Mouse (Mus musculus) intestine, postnatal 0 days (tissue): ENCODE measurements around the gene Slc16a7. TPM values are rescaled to one million over a fixed set of nuclear protein-coding genes. Genes with fewer than 3 reads are reported as not detected.

Source experiments
- ATAC-seq: fragments of 200-750 bp; cut with Nextera tagmentation; 2 replicates; pipeline ENCODE4 v1.8.0; 2017; ENCODE audit warnings: mild to moderate bottlenecking, moderate TSS enrichment, moderate library complexity
- H3K27ac ChIP-seq: fragments of 300-500 bp; sonication (generic); 2 replicates; pipeline ENCODE4 v1.5.1; 2014; ENCODE audit warnings: mild to moderate bottlenecking, low read depth, low read length, moderate library complexity
- H3K27me3 ChIP-seq: fragments of 300-500 bp; sonication (generic); replicated peaks from 2 replicates; pipeline ENCODE4 v1.6.1; 2014; ENCODE audit warnings: low read length, mixed read lengths; ENCODE audit not compliant: control insufficient read depth, insufficient read depth
- H3K36me3 ChIP-seq: fragments of 300-500 bp; sonication (generic); 2 replicates; pipeline ENCODE4 v1.6.1; 2014; ENCODE audit warnings: mild to moderate bottlenecking, moderate library complexity; ENCODE audit not compliant: control insufficient read depth, insufficient read depth
- H3K4me1 ChIP-seq: fragments of 300-500 bp; sonication (generic); replicated peaks from 2 replicates; pipeline ENCODE4 v1.6.1; 2014; ENCODE audit warnings: antibody characterized with exemption, low read length, mixed read lengths; ENCODE audit not compliant: control insufficient read depth, insufficient read depth
- H3K4me2 ChIP-seq: fragments of 300-500 bp; sonication (generic); replicated peaks from 2 replicates; pipeline ENCODE4 v1.6.1; 2014; ENCODE audit warnings: low read depth, mild to moderate bottlenecking, moderate library complexity
- H3K4me3 ChIP-seq: fragments of 300-500 bp; sonication (generic); 2 replicates; pipeline ENCODE4 v1.5.1; 2014; ENCODE audit warnings: low read depth, low read length
- H3K9ac ChIP-seq: fragments of 300-500 bp; sonication (generic); 2 replicates; pipeline ENCODE4 v1.6.1; 2014; ENCODE audit warnings: mild to moderate bottlenecking, low read depth, low read length
- H3K9me3 ChIP-seq: fragments of 300-500 bp; sonication (generic); 2 replicates; pipeline ENCODE4 v1.6.1; 2016; ENCODE audit warnings: mixed run types; ENCODE audit not compliant: control insufficient read depth
- CTCF ChIP-seq: sonication (generic); IDR thresholded peaks from 2 replicates; pipeline ENCODE4 v1.5.1; 2016; ENCODE audit warnings: low read depth, mild to moderate bottlenecking, control low read depth, antibody characterized with exemption, moderate library complexity
- WGBS: fragments of 180-500 bp; shearing (Covaris S2); extraction: QIAGEN DNeasy Blood & Tissue Kit; methylation state at CpG from one replicate; pipeline ENCODE4 v1.1.7; 2014; 5-methylcytosine and 5-hydroxymethylcytosine counted together
- polyA plus RNA-seq: library from polyadenylated mRNA; unstranded; fragments of >200 nt; fragmentation: Nextera tagmentation; extraction: Ambion mirVana; gene quantifications from 2 replicates; pipeline ENCODE4 v1.2.1, GENCODE M21; 2015

Gene Slc16a7
- polyA plus RNA-seq, 1 experiment from 2014 or later, result 2.0 TPM

DNA sequence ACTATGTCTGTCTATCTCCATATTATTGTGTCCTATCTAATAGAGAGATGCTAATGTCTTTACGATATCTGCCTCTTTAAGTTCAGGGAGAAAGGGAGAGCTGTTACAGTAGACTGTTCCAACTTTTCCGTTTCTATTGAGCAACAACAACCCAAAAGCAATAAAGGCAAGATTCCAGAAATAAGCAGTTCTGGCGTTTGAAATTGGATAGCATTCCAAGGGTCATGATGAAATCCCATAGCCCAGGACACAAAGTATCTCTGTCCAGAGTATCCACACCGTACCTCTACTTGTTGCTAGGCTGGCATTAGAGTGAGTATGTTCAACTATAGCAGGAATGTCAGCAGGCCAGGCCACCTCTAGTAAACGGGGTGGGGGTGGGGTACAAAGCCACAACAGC lies 13.7 kb downstream of the Slc16a7 start:
- Histone ChIP-seq H3K27ac (no peak overlapping the region), H3K36me3 (no peaks in the 10 kb centered on the region), H3K4me2 (no peak overlapping the region), H3K4me1 (no peaks in the 10 kb centered on the region), H3K9ac (no peak overlapping the region), H3K4me3 (no peak overlapping the region), H3K9me3 (no peaks in the 10 kb centered on the region), H3K27me3 (no peaks in the 10 kb centered on the region)
- no peak for ATAC-seq
- TF ChIP-seq CTCF, result no peak
- 61% methylated on average over 5 of the region's 5 CpGs for WGBS

DNA sequence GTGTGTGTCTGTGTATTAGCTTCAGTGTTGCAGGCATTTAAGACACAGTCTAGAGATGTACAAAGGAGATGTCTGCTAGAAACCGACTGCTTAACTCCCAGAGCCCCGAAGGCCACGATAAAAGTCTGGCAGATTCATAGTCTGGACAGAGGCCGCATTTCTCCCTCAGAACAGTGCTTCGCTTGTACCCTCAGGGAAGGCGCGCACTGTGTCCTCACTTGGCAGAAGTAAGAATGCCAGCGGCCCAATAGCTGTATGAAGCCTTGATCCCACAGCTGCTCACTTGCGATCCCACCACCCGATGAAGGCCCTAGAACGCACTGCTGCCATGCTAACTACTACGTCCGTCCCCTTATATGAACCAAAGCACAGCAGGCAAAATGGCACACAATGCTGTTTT lies 16.6 kb downstream of the Slc16a7 start:
- H3K27me3 ChIP-seq, result no peaks in the 10 kb centered on the region
- WGBS, result 91% methylated on average over 13 of the region's 13 CpGs
- H3K4me3 ChIP-seq, result no peak overlapping the region
- no peak for ATAC-seq
- H3K4me1 ChIP-seq, result no peaks in the 10 kb centered on the region
- H3K4me2 ChIP-seq, result no peak overlapping the region
- H3K36me3 ChIP-seq, result no peaks in the 10 kb centered on the region
- H3K9ac ChIP-seq, result no peak overlapping the region
- H3K27ac ChIP-seq, result no peak overlapping the region
- TF ChIP-seq CTCF, result no peak
- no peaks in the 10 kb centered on the region for H3K9me3 ChIP-seq

DNA sequence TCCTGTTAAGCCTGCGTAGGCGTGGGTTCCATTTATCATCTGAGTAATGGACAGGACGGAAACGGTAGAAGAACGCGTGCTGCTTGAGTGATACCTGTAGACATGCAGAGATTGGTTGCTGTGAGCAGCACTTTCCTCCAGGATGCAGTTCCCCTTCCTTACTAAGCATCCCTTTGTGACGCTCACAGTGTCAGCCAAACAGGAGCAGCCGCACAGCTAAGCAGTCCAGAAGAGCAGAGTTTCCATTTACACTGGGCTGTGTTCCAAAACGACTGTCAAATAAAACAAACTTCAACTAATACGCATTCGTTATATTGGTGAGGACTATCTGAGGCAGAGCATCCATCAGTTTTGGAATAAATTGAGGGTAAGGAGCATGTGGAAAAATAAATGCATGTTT lies 17.8 kb downstream of the Slc16a7 start:
- no peaks in the 10 kb centered on the region for H3K4me1 ChIP-seq
- ATAC-seq, result no peak
- H3K9ac ChIP-seq, result no peak overlapping the region
- no peak overlapping the region for H3K4me2 ChIP-seq
- WGBS, result 64% methylated on average over 11 of the region's 11 CpGs
- H3K27me3 ChIP-seq, result no peaks in the 10 kb centered on the region
- no peak overlapping the region for H3K27ac ChIP-seq
- H3K4me3 ChIP-seq, result no peak overlapping the region
- H3K9me3 ChIP-seq, result no peaks in the 10 kb centered on the region
- H3K36me3 ChIP-seq, result no peaks in the 10 kb centered on the region
- no peak for TF ChIP-seq CTCF

DNA sequence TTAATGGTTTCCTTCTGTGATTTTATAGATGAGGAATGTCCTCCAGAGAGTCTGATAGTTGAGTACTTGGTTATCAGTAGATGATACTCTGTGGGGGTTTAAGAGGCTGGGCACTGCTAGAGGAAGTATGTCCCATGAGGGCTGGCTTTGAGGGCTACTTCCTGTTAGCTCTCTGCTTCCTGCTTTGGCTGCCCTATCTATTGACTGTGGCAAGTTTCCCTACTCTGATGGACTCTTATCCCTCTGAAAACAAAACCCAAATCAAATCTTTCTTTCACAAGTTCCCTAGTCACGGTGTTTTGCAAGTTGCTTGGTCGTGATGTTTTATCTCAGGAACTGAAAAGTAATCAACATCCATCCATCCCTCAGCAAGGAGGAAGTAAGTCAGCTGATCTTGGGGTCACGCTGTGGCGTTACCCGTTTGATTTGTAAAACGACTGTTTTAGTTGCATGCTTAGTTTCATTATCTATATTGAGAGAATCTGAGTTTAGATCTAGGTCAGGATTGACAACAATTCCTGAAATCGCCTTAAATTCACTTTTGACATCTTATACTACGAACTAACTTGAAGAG lies 19.1 kb downstream of the Slc16a7 start:
- no peaks in the 10 kb centered on the region for H3K36me3 ChIP-seq

DNA sequence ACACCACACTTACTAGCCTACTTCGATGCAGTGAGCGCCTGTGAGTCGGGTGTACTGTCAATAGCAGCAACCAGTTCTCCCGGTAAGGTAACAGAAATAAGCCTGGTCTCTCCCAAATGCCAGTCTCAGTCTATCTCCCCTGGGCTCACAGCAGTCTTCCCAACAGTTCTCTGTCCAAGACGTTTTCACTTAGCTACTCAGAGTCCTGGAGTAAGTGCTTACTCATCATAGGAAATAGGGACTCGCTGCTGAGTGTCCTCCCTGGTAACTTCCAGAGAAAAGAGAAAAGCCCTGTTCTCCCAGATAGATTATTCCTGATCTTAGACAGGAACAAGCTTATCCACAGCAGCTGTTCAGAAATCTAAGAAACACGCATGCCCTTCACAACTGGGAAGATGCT lies 30.8 kb downstream of the Slc16a7 start:
- WGBS, result 85% methylated on average over 7 of the region's 7 CpGs
- Histone ChIP-seq H3K27ac (no peak overlapping the region), H3K9ac (no peak overlapping the region), H3K4me2 (no peak overlapping the region), H3K27me3 (no peaks in the 10 kb centered on the region), H3K4me1 (no peaks in the 10 kb centered on the region), H3K36me3 (no peaks in the 10 kb centered on the region), H3K9me3 (no peaks in the 10 kb centered on the region), H3K4me3 (no peak overlapping the region)
- TF ChIP-seq CTCF, result no peak
- no peak for ATAC-seq

More for the DNA sequence above, 19.1 kb downstream of the Slc16a7 start:
- WGBS, result 68% methylated on average over 8 of the region's 8 CpGs
- Histone ChIP-seq H3K27ac (no peak overlapping the region), H3K4me3 (no peak overlapping the region), H3K9me3 (no peaks in the 10 kb centered on the region), H3K9ac (no peak overlapping the region), H3K4me1 (no peaks in the 10 kb centered on the region), H3K4me2 (no peak overlapping the region), H3K27me3 (no peaks in the 10 kb centered on the region)
- ATAC-seq, result no peak
- no peak for TF ChIP-seq CTCF

DNA sequence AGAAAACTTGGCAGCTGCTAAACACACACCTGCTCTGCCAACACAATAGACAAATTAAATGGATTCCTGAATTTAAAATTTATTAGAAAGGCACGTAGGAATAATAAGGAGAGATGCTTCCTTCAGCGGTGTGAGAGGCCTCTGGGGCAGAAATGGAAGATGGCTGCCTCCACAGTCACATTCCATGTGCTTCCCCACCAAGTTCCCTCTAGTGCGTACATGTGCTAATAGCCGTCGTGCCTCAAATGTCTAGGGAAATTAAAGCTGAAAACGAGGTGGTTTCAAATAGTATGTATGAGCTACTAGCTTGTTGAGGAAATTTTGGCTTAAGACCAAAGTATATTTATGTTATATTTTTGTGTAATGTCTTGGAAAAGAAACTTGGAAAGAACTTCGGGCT lies 36.5 kb downstream of the Slc16a7 start:
- no peak for TF ChIP-seq CTCF
- 73% methylated on average over 7 of the region's 7 CpGs for WGBS

DNA sequence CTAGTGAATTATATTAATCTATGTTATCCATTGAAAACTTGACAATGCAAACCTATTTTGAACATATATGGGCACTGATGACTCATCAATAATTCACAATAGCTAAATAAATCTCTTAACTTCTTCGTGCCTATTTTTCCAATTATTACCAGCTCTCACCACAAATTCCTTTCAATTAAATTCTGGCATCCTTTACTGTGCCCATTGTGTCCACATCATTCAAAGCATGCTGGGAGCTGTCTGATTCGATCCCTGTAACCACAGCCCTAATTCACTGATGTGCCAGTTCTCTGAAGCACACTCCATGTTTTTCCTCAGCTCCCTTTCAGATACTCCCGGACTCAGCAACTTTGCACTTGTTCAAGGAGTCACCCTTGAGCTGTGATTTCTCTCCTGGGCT lies 41.1 kb downstream of the Slc16a7 start:
- H3K36me3 ChIP-seq, result no peaks in the 10 kb centered on the region
- no peak overlapping the region for H3K27ac ChIP-seq
- H3K4me1 ChIP-seq, result no peaks in the 10 kb centered on the region
- H3K4me3 ChIP-seq, result no peak overlapping the region
- WGBS, result 86% methylated on average over 3 of the region's 3 CpGs
- no peak for ATAC-seq
- H3K4me2 ChIP-seq, result no peak overlapping the region
- H3K9me3 ChIP-seq, result no peaks in the 10 kb centered on the region
- TF ChIP-seq CTCF, result no peak
- no peaks in the 10 kb centered on the region for H3K27me3 ChIP-seq
- H3K9ac ChIP-seq, result no peak overlapping the region

More for the DNA sequence above, 36.5 kb downstream of the Slc16a7 start:
- ATAC-seq, result no peak
- Histone ChIP-seq H3K4me3 (no peak overlapping the region), H3K27me3 (no peaks in the 10 kb centered on the region), H3K4me1 (no peaks in the 10 kb centered on the region), H3K36me3 (no peaks in the 10 kb centered on the region), H3K9ac (no peak overlapping the region), H3K9me3 (no peaks in the 10 kb centered on the region), H3K4me2 (no peak overlapping the region), H3K27ac (no peak overlapping the region)
